Mouse (Mus musculus) myocyte (in vitro differentiated cells): ENCODE results near the gene Tubgcp2.

ENCODE experiments used
- CEBPB ChIP-seq: IDR thresholded peaks from 2 replicates; pipeline ENCODE4 v1.6.1; 2011; ENCODE audit warnings: mild to moderate bottlenecking, moderate library complexity; ENCODE audit not compliant: poor library complexity, insufficient read depth, severe bottlenecking
- E2F4 ChIP-seq: IDR thresholded peaks from one replicate; pipeline ENCODE4 v1.6.1; 2011; ENCODE audit warnings: mild to moderate bottlenecking, control low read depth, moderate library complexity; ENCODE audit not compliant: insufficient read depth
- POLR2A ChIP-seq: IDR thresholded peaks from one replicate; pipeline ENCODE4 v1.6.1; 2011; ENCODE audit warnings: low read depth, mild to moderate bottlenecking, control low read depth, moderate library complexity; ENCODE audit not compliant: insufficient read length
- POLR2AphosphoS2 ChIP-seq: IDR thresholded peaks from one replicate; pipeline ENCODE4 v1.6.1; 2011; ENCODE audit warnings: low read depth, control low read depth; ENCODE audit not compliant: insufficient read length
- TCF12 ChIP-seq: IDR thresholded peaks from one replicate; pipeline ENCODE4 v1.6.1; 2011; ENCODE audit warnings: mild to moderate bottlenecking, control low read depth; ENCODE audit not compliant: poor library complexity, insufficient read depth, severe bottlenecking
- USF1 ChIP-seq: IDR thresholded peaks from one replicate; pipeline ENCODE4 v1.6.1; 2011; ENCODE audit warnings: low read depth, mild to moderate bottlenecking, control low read depth, moderate library complexity

DNA sequence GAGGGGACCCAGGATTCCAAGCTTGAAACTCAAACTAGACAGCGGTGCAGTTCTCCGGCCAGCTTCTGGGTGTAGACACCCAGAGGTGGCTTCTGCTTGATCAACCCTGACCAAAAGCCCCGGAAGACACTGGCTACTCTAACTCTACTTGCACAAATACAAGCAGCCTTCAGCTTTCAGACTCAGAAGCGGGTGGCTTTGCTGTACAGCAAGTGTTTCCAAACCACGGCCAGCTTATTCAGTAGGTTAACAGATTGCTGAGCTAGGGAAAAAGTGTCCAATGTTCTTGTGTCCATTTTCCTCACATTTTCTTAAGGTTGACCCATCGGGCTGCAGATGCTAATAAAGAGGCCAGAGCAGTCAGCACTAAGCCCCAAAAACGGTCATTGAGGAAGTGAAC, 22.1 kb upstream of the Tubgcp2 start:
- TF ChIP-seq POLR2A (no peak), TCF12 (no peak), USF1 (no peak), E2F4 (no peak), CEBPB (no peak), POLR2AphosphoS2 (no peak)
